Mouse (Mus musculus): ENCODE measurements around the gene Trappc1.
"Not testable (repeated sequence)": the region's sequence is repeated elsewhere in the genome, so short reads cannot be mapped to it uniquely, and the experiment has no call there.

Trappc1 gene

DNA sequence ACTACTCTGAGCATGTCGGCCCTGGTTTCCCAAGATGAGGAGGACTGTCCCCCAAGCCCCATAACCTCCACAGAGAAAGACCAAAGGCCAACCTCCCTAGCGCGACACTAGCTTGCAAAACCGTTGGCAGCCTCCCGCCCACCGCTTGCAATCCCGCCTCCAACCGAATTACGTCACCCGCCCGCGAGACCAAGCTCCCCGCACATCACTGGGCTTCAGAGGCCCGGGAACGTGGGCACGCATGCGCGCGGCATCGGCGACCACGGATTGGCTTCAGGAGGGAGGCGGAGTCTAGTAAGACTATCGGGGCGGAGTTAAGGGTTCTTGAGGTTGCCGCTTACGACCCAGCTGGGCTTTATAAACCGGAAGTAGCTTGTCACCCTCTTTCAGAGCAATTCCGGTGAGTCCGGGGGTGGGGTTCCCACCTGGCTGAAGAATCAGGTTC lies at the start of gene Trappc1, which contains the start of gene Cntrob:
TSS of gene Trappc1 (plus strand) at position 314 of the 445 bp plus-strand sequence.
TSS of gene Cntrob (minus strand) at position 109 of the 445 bp plus-strand sequence.
- DNase-seq: peak; percentile 100

DNA sequence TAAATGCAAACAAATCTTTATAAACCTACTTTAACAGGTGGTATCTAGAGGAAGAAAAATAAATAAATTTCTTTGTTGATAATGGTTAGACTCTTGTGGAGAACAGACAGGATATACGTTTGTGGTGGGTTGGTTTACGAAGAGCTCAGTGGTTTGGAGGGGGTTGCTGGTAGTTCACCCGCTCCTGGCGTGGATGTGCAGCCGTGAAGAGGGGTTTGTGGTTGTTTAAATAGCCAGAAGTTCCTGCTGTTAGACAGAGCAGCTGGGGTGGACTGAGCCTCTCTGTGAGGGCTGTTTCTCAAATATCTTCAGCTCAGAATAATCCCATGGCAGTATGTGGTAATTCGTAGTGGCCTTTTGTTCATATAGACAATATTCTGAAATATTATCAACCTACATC lies 48.1 kb upstream of the Trappc1 start:
- no peak for DNase-seq

DNA sequence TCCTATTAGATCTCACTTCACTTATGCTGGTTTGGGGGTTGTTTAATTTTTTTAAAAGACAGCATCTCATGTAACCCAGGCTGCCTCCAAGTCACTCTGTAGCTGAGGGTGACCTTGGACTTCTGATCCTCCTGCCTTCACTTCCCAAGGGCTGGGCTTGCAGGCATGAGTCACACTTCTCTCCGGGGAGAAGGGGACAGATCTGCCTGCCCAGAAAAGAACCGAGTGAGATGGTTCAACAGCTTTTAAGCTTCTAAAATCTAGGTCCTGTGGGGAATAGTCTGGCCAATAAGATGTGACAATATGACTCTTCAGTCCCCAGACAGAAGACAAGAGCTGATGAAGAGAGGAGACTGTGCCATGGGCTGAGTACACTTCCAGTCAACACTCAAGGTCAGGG lies 47.7 kb upstream of the Trappc1 start:
- peak; percentile 94 for DNase-seq

DNA sequence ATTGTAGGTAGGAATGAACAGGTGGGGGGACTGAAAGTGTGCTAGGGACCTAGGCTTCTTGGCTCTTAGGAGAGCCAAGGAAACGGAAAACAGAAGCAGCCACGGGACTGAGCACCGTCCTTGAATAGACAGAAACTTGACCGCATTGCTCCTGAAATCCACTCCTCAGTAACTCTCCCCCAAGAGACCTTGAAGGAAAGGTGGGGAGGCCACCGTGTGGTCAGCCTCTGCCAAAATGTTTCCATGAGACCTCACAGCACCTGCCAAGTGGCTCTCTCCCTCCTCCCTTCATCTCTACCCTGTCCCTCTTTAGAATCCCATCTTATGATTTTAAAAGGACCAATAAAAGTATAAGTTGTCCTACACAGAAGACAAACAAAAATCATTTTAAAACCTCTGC lies 46.5 kb upstream of the Trappc1 start:
- DNase-seq: no peak

DNA sequence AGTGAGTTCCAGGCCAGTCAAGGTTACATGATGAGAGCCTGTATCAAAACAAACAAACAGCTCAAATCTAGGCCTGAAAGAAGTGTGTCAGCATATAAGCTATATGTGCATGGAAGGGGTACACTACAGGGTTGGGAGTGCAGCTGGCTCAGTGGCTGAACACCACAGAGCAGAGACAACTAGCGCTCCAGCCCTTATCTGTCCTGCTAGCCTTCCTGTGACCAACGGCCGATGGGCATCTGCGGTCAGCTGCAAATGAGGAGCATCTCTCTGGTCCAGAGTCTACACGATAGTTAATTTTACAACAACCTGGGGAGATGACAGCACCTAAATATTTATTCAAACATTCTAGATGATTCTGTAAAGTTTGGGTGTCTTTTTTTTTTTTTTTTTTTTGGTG lies 32.7 kb upstream of the Trappc1 start:
- peak; percentile 72 for DNase-seq

DNA sequence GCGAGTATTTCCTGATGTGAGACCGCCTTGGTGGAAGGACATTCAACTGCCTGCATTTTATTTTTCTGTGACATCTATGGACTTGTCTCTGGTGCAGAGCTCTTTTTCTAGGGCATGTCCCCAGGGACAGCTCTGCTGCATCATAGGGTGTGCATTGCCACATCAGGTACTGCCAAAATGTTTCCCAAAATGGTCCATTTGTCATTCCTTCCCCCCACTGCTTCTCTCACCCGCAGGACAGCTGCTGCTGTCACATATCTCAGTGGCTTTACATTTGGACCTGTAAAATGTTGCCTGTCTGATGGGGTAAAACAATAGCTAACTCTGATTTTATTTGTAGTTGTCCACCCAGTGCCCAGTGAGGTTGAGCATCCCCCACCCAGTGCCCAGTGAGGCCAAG lies 28.5 kb upstream of the Trappc1 start:
- peak; percentile 90 for DNase-seq

DNA sequence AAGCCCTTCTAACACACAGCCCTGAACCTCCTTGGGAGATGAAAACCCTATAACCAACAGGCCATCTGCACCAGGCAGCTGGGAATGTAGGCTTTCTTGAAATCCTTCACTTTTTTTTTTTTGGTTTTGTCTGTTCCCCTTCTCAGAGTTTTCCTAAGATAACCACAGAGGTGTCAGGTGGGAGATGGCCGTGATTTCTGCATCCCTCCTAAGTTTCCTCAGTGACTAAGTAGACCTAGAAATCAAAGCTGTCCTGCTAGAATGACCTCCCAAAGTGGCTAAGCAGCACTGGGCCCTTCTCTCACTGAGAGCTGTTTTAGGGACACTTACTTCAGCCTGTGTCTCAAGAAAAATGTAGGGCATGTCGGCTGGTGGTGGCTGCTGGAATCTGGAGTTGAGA lies 26.0 kb upstream of the Trappc1 start:
- no peak for DNase-seq

DNA sequence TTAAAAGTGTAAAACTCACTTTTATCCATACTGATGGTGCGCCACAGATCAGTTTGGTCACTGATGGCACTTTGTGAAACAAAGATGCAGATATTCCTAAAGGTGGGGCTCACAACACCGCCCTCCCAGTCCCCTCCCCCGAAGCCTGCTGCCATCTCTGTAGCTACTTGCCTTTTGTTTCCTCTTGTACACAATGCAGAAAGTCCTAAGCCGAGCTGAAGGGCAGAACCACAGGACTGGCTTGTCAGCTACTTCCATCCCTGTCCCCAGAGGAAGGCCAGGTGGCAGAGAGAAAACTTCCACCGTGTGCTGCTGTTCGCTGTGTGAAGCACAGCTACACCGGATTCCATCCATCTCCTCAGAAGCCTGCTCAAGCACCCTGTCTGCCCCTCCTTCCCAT lies 25.5 kb upstream of the Trappc1 start:
- no peak for DNase-seq

DNA sequence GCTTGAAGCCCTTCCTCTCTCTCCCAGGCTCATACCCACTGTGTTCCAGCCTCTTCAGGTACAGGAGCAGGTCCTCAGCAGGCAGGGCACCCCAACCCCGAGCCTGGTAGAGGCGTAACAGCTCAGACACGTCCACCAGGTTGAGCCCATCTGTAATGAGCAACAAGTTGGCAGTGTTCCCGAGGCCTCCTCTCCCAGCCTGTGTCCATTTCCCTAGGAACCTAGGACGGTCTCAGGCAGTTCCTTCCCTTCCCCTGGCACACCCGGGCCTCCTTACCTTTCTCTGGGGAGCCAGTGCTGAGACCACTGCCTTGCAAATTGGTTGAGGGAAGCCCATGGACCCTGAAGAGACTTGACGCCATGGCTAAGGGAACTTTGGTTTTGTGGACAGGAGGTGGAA lies 21.0 kb upstream of the Trappc1 start:
- DNase-seq: peak; percentile 79

DNA sequence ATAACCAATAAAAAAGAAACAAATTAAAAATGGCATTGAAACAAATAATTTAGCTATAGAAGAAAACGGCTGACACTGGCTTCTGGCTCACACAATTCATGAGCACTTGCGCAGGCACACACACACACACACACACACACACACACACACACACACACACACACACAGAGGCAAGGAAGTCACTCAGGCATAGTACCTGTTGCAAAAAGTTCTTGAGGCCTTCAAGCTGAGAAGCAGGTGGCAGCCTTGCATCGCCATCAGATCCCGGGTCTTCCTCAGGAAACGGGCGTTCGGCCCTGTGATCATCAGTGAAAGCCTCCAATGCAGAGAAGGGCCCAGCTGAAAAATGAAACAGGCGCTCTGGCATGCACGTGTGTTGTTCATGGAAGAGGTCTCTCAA lies 18.5 kb upstream of the Trappc1 start:
- peak; percentile 83 for DNase-seq

DNA sequence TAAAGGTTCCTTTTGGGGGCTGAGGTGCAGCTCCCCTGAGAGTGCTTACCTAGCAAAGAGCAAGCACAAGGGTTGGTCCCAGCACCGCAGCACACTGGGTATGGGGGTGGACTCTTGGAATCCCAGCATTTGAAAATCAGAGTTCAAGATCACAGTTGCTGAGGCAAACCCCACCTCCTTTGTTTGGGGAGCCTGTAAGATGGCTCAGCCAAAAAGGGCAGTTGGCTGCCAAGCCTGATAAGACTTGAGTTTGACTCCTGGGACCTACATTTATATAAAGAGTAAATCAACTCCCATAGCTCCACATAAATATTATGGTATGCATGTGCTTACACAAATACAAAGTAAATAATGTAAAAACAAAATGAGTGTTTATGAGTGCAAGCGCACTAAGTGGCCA lies 17.7 kb upstream of the Trappc1 start:
- DNase-seq: no peak

DNA sequence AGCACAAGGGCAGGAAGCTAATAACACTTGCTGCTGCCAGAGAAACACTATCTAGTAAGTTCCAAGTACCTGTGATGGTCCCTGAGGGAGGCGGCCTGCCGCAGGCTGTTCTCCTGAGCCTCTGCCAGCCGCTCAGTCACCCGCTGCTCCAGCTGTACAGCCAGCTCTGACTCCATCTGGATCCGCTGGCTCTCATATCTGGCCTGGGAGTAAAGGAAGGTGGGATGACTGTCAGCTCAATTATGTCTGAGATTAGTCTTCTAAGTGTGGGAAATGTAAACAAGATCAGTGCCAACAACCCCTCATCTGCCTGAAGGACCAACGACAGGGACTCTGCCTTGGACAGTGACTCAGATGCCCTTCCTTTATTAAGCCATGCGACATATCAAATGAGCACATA lies 12.5 kb upstream of the Trappc1 start:
- peak; percentile 94 for DNase-seq

DNA sequence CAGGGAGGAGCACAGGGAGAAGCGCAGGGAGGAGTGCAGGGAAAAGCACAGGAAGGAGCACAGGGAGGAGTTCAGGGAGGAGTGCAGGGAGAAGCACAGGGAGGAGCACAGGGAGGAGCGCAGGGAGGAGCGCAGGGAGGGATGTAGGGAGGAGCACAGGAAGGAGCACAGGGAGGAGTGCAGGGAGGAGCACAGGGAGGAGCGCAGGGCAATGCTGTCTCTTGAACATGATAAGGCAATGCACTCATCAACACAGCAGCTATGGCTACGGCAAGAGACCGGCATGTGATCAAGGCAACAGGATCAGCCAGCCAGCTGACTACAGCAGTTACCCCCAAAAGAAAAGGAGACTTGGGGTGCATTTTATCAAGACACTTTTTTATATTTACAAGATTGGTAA lies 7.4 kb upstream of the Trappc1 start:
- no peak for DNase-seq

DNA sequence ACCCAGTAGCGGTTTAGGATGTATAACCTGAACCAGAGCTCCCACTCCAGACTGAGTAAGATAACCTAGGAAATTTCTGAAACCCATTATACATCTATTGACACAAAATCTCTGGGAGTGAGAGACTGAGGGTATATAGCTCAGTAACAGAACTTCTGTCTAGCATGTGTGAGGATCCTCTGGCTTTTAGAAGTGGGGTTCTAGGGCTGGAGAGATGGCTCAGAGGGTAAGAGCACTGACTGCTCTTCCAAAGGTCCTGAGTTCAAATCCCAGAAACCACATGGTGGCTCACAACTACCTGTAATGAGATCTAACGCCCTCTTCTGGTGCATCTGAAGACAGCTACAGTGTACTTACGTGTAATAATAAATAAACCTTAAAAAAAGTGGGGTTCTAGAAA lies 5.8 kb upstream of the Trappc1 start:
- not testable (repeated sequence) for DNase-seq

DNA sequence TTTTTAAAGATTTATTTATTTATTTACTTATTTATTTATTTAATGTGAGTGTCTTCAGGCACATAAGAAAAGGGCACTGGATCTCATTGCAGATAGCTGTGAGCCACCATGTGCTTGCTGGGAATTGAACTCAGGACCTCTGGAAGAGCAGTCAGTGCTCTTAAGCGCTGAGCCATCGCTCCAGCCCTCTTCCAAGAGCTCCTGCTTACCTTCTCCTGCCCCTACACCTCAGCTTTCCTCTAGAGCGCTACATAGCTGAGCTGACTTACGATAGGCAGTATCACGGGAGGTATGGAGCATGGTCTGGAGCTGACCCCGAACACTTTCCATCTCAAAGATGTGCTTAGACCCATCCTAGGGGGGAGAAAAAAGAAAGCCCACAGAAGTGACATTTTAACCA lies 2.2 kb upstream of the Trappc1 start:
- DNase-seq: peak; percentile 86

DNA sequence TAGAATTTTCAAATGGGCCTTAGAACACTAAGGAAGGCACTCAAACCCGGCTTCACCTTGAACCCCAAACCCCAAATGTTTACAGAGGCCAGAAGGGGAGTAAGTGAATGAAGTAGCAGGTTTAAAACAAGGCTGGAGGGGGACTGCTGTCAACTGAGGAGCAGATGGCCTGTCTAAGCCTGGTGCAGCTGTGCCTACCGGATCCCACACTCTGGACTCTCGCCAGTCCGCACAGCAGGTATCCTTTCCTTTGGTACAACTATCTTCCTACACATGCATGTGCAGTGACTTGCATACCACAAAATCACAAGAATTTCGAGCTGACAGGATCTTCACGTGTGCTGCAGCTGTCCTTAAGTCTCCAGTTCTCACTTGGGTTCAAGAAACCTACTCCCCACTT lies 1.8 kb upstream of the Trappc1 start:
- peak; percentile 88 for DNase-seq

DNA sequence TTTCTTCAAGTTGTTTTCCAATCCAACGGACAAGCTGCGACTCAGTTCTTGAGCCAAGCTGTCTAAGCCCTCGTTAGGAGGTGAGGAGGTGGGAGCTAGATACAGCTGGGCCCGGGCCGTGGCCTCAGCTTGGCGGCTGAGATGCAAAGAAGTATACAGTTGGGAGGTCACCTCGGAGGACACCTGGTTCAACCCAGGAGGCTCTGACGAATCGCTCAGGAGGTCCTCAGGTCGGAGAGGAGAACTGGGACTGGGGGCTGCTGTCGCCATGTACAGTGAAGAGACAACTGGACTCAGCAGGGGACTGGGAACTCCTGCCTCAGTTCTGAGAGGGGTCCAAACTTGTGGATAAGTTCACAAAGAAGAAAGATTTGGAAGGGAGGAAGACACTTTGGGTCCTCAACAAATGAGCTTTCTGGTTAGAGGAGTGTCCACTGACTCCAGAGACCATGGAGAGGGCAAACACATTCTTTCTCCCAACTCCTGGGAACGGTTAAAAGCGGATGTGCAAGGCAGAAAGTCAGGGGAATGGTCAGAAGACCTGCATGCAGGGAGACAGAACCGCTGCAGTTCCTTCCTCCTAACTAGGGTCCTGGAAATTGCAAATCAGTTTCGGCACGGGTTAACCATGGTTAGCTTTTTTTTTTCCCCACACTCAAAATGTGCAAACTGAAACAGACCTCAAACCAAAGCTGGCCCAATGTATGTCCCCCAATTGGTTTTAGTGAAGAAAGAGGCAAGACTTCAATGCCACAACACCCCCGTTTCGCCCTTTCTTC lies 898 bp upstream of the Trappc1 start:
- DNase-seq: peak; percentile 92

DNA sequence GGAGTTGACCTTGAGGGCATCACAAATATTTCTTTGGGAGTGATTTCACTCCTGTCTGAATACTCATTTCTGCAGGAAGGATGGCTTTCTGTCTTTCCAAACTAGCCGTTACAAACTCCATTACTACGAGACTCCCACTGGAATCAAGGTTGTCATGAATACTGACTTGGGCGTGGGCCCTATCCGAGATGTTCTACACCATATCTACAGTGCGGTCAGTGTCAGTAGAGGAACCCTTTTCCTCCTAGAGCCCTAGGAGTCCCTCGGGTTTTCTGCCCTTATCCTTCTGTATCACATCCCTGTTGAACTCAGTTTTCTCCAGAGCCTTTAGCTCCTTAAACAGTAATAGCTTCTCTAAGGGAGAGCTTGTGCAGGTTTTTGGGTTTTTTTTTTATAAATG lies 969 bp downstream of the Trappc1 start:
- peak; percentile 83 for DNase-seq

DNA sequence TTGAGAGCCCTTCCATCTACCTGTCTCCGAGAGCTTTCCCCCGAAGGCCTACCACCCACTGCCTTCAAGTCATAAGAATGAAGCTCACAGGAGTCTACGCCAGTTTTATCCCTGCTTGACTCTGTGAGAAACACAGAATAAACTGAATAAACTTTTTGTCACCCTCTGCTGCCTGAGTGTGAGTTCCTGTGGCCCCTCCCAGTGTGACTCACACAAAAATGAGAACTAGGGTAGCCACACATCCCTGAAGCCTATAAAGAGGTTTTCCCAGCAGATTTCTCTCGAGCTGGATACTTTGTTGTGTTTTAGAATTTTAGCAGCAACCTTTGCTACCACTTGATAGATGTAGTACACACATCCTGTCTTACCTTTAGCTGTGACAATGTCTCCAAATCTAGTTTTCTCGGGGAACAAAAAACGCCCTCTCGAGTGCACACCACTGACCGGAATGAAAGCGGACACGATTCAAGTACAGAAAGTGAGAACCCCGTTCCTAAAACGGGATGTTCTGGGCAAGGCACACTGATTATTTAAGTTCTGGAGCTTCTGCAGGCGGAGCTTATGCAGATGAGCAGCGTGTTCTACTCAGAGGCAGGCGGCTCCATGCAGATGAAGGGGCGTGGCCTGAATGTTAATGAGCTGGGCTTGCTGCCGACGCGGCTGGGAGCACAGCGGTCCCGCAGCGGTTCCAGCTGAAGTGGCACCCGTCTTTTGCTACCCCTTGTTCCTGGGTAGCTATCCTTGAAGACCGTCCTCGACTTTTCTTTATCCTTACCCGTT lies 2.0 kb downstream of the Trappc1 start, which contains the start of gene Kcnab3:
TSS of gene Kcnab3 (plus strand) at position 631 of the 780 bp plus-strand sequence.
- peak; percentile 99 for DNase-seq

DNA sequence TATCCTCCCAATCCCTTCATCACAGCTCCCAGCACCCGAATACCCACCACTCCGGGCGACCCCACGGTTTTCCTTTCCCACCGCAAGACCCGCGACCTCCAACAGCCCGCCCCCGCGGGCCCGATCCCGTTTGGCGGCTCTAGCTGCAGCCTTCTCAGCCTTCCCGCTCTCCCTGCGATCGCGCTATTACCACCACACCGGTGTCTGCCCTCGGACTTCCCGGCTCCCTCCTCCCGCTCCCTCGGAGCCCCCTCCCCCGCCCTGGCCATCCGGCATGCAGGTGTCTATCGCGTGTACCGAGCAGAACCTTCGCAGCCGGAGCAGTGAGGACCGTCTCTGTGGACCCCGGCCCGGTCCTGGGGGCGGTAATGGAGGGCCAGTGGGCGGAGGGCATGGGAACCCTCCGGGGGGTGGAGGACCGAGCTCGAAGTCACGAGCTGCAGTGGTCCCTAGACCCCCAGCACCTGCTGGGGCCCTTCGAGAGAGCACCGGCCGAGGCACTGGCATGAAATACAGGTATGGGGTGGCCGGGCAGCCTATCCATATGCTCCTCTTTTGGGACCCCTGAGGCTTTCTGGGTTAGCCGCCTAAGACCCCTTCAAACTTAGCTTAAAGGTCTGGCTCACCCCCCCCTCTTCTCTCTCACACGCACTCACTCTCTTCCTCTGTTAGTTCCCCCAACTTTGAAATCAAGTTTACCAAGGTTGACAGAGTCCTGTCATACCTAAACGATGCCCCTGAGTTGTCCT lies 2.8 kb downstream of the Trappc1 start:
- peak; percentile 94 for DNase-seq

DNA sequence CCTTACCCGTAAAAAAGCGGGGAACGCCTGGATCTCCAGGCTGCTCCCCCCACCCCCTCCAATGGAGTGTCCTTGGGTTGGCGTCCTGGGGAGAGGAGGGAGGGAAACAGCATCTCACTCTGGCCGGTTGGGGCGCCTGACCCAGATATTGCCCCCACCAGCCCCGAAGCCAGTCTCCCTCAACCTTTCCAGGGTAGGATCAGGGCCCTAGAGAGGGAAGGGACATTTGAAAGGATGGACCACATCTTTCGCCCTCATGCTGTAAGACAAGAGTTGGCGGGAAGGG lies 3.3 kb downstream of the Trappc1 start:
- DNase-seq: peak; percentile 91

DNA sequence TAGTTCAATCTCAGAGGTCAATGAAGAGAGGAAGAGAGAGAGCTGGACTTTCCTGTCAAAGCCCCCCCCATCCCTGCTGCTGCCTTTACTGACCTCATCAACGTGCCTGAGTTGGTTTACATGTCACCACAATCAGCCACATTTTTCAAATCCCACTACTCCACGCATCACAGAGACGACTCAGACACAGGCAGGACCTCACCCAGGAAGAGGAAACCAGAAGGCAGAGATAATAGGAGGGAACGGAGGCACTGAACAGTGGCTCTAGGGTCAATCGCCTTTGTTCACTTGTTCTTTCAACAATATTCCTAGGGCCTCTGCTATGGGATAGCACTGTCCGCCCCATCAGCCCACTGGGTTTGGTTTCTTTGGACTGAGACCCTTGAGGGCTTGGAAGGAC lies 3.9 kb downstream of the Trappc1 start:
- DNase-seq: no peak

DNA sequence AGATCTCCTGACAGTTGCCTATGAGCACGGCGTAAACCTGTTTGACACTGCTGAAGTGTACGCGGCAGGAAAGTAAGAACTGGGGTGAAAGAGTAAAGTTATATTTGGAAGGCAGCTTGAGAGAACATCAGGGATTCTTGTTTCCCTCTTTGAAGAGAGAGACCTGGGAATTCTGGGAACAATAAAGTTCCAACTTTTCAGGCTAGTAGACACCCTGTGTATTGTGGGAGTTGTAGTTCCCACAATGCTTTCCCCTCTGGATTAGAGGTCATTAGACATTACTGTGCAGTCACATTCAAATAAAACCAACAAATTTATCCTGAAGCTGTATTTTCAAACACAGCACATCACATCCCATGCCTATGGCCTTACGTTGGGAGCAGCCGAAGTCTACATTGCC lies 4.7 kb downstream of the Trappc1 start:
- no peak for DNase-seq

DNA sequence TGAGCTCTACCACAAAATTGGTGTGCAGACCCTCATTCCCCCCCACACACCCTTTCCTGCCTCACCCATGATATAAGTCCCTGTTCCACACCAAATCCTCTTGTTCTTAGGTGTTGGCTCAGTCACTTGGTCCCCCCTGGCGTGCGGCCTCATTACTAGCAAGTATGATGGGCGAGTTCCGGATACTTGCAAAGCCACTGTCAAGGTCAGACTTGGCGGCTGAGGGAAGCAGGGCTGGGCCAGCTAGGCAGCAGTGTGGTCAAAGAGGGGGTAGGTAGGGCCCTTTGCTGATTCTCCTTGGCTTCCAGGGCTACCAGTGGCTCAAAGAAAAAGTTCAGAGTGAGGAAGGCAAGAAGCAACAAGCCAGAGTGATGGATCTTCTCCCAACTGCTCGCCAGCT lies 7.4 kb downstream of the Trappc1 start:
- peak; percentile 91 for DNase-seq
